Mouse (Mus musculus) heart, adult 2 months (tissue): ENCODE data around the gene Dusp21.

Source experiments
- CTCF ChIP-seq: fragments of 200-600 bp; IDR thresholded peaks from 2 replicates; pipeline ENCODE4 v1.8.1; 2022; ENCODE audit warnings: antibody characterized with exemption, mild to moderate bottlenecking, moderate library complexity
- EP300 ChIP-seq: fragments of 200-500 bp; IDR thresholded peaks from 2 replicates; pipeline ENCODE4 v1.6.1; 2011; ENCODE audit warnings: low read depth, low read length, control low read depth; ENCODE audit not compliant: insufficient read depth
- POLR2A ChIP-seq: fragments of 200-500 bp; IDR thresholded peaks from 2 replicates; pipeline ENCODE4 v1.6.1; 2011; ENCODE audit warnings: mild to moderate bottlenecking, low read depth, low read length, control low read depth; ENCODE audit not compliant: insufficient read depth

DNA sequence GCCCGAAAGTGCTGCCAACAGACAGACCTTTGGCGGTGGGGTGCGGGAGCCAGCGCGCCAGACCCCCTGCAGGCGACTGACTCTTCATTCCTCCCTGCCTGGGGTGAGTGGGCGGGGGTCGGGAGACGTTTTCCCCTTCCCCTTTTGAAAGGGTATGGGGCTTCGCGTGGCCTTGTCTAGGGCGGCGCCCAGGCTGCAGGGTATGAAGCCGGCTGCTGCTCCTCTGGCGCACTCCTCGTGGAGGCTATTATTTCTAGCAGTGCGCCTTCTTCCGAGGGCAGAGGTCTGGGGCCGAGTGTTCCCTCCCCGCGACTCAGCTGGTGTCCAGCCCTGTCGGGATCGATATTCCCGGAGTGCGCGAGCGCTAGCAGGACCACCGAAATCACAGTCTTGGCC is 16.1 kb downstream of the Dusp21 start:
- no peak for TF ChIP-seq POLR2A
- TF ChIP-seq CTCF = no peak; the same call in 1 of the 2 replicates
- no peak for TF ChIP-seq EP300
